Mouse (Mus musculus): ENCODE data around the gene Gm11214. TPM values are rescaled to one million over a fixed set of nuclear protein-coding genes. Genes with fewer than 3 reads are reported as not detected.

The Gm11214 gene
- total and polyA plus RNA-seq, 3 experiments: not detected

- no peak for DNase-seq
Measured at GRCm38 (mm10) chr4:63661426-63661825, 1.8 kb downstream of the Gm11214 start.

GRCm38 (mm10) chr4:63659775-63660174 is 3.4 kb downstream of the Gm11214 start:
- DNase-seq: no peak

GRCm38 (mm10) chr4:63659086-63659485 is 4.1 kb downstream of the Gm11214 start:
- no peak for DNase-seq

GRCm38 (mm10) chr4:63654381-63654780 is 8.8 kb downstream of the Gm11214 start:
- DNase-seq: no peak

GRCm38 (mm10) chr4:63643956-63644726 is 19.0 kb downstream of the Gm11214 start:
- DNase-seq: no peak

- DNase-seq: no peak
Measured at GRCm38 (mm10) chr4:63639842-63640241, 23.3 kb downstream of the Gm11214 start.

GRCm38 (mm10) chr4:63638603-63639002 is 24.6 kb downstream of the Gm11214 start:
- DNase-seq: no peak

- DNase-seq: no peak
Measured at GRCm38 (mm10) chr4:63633181-63633580, 30.0 kb downstream of the Gm11214 start.

GRCm38 (mm10) chr4:63627111-63627510 is 36.1 kb downstream of the Gm11214 start:
- no peak for DNase-seq

GRCm38 (mm10) chr4:63625563-63626080 is 37.6 kb downstream of the Gm11214 start:
- peak; percentile 3 for DNase-seq

- no peak for DNase-seq
Measured at GRCm38 (mm10) chr4:63622378-63622835, 40.8 kb downstream of the Gm11214 start, which contains the start of gene Tex48. Tex48 (minus strand) TSS chr4:63622428.

GRCm38 (mm10) chr4:63621861-63622260 is 41.3 kb downstream of the Gm11214 start:
- no peak for DNase-seq

Other genes with a start within 250 kb of the Gm11214 start
- gene Whrn, start 167.4 kb downstream of the Gm11214 start, total RNA-seq (2021): 10 to 100 TPM; 51.5 to 57.1 TPM
- gene Whrn, start 167.4 kb downstream of the Gm11214 start, polyA plus RNA-seq (2012; rRNA removed): 96.9 and 101 TPM in 2 replicates
- gene Atp6v1g1, start 118.6 kb downstream of the Gm11214 start, total RNA-seq (2021): 100 to 1,000 TPM; 166 to 207 TPM
- 21.2 and 22.1 TPM in 2 replicates for gene Atp6v1g1, start 118.6 kb downstream of the Gm11214 start, polyA plus RNA-seq (2012; rRNA removed)
- 10 to 100 TPM; 10.4 to 12.6 TPM for gene Tmem268, start 104.6 kb downstream of the Gm11214 start, total RNA-seq (2021)
- 7.5 and 7.7 TPM in 2 replicates for gene Tmem268, start 104.6 kb downstream of the Gm11214 start, polyA plus RNA-seq (2012; rRNA removed)
- gene Gm11213, start 58.1 kb downstream of the Gm11214 start, total RNA-seq (2021): not detected
- not detected in 2 replicates for gene Gm11213, start 58.1 kb downstream of the Gm11214 start, polyA plus RNA-seq (2012; rRNA removed)
- not detected for gene Tex48, start 41.0 kb downstream of the Gm11214 start, total RNA-seq (2021)
- gene Tex48, start 41.0 kb downstream of the Gm11214 start, polyA plus RNA-seq (2012; rRNA removed): not detected in 2 replicates
- gene Tnfsf15, start 81.7 kb upstream of the Gm11214 start, total RNA-seq (2021): under 1 TPM; 0.32 to 0.79 TPM
- gene Tnfsf15, start 81.7 kb upstream of the Gm11214 start, polyA plus RNA-seq (2012; rRNA removed): 0.03 TPM in 1 of 2 replicates, not detected in the other
- gene Tnfsf8, start 198.0 kb upstream of the Gm11214 start, total RNA-seq (2021): under 1 TPM; 0.09 to 0.14 TPM
- gene Tnfsf8, start 198.0 kb upstream of the Gm11214 start, polyA plus RNA-seq (2012; rRNA removed): 0.09 TPM in 1 of 2 replicates, not detected in the other